Mouse (Mus musculus) kidney, postnatal 4 days (tissue): ENCODE measurements at regions not wholly inside any gene's neighbourhood (a gene's known extent, or its start where the extent isn't known, plus 50 kb on each side); places are given as distances from the start of the nearest gene placed in this dataset.

Experiments used
- DNase-seq, 2 experiments: peaks; one replicate each; pipeline ENCODE4 v3.0.0; 2021; ENCODE audit warnings: mixed read lengths in 2 of 2

GRCm38 (mm10) chr7:78971644-78972313 is 58.6 kb downstream of the Isg20 start:
- peak; percentile 6 to 12 for DNase-seq

- no peak for DNase-seq
Observed at GRCm38 (mm10) chr7:78989751-78990206, 63.5 kb upstream of the Acan start.

GRCm38 (mm10) chr7:78990302-78991038 is 62.8 kb upstream of the Acan start:
- DNase-seq = peak; percentile 62 to 73

GRCm38 (mm10) chr7:78992991-78993390 is 60.3 kb upstream of the Acan start:
- no peak for DNase-seq

- DNase-seq = no peak
Observed at GRCm38 (mm10) chr7:78994134-78994533, 59.1 kb upstream of the Acan start.

GRCm38 (mm10) chr7:78995034-78995433 is 58.2 kb upstream of the Acan start:
- DNase-seq = no peak

GRCm38 (mm10) chr7:78995820-78996219 is 57.5 kb upstream of the Acan start:
- no peak for DNase-seq
